Mouse (Mus musculus) common myeloid progenitor, adult 5-6 weeks (primary cell): ENCODE data around the gene Fes. TPM values are rescaled to one million over a fixed set of nuclear protein-coding genes. Genes with fewer than 3 reads are reported as not detected.

ENCODE experiments used
- ATAC-seq: replicated peaks from 2 replicates; pipeline ENCODE4 v1.8.0; 2016; ENCODE audit warnings: low read depth, mild to moderate bottlenecking, moderate TSS enrichment, inconsistent platforms; ENCODE audit not compliant: poor library complexity, severe bottlenecking
- total RNA-seq: library from RNA; stranded (forward); fragments of 200-1000, 187-1606 nt; gene quantifications from 2 replicates; pipeline ENCODE4 v1.2.3, GENCODE M21; 2017

Gene Fes
- total RNA-seq, 1 experiment from 2014 or later, result 105 TPM

GRCm38 (mm10) chr7:80377471-80377870 lies 10.3 kb downstream of the Fes start:
- ATAC-seq, result no peak

DNA sequence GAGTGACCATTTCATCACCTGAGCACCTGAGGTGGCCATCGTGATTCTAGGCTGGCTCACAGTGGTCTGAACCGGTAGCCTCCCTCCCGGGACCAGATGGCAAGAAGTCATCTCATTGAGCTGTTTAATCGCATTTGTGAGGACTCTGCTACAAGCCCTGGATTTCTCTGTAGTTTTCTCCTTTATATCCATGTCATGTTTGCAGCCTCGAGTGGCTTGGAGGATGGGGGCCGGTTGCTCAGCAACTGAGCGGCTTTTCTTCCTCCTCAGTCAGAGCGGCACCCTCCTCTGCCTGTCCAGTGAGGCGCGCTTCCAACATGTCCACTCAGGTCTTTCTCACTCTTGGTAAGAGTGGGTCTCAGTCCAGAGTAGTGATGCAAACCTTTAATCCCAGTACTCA lies 11.6 kb downstream of the Fes start:
- no peak for ATAC-seq

GRCm38 (mm10) chr7:80375376-80376039 lies 12.2 kb downstream of the Fes start:
- ATAC-seq, result peak; percentile 39

DNA sequence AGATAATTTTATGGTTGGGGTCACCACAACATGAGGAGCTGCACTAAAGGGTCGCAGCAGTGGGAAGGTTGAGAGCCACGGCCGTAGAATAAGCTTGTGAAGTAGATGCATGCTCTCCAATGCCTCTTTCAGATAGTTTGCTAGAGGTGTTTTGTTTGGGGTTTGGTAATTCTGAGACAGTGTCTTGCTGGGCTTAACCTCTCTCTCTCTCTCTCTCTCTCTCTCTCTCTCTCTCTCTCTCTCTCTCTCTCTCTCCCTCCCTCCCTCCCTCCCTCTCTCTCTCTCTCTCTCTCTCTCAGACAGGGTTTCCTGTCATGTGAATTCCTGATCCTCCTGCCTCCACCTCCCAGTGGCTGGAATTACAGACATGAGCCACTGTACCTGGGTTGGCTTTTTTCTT lies 13.0 kb downstream of the Fes start:
- no peak for ATAC-seq

DNA sequence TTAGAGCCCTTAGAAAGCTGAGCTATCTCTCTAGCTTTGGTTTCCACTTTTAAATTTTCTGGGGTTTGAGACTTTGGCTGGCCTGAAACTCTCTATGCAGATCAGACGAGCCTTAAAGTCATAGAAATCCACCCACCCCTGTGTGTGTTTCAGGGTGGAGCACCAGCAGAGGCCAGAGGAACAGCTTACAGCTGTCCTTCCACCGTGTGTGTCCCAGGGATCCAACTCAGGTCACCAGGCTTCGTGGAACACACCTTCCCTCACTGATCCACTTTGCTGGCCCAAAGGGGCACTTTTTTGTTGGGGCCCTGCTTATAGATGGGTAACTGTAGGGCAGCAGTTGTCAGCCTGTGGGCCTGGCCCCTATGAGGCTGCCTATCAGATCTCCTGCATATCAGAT lies 13.5 kb downstream of the Fes start:
- ATAC-seq, result no peak

DNA sequence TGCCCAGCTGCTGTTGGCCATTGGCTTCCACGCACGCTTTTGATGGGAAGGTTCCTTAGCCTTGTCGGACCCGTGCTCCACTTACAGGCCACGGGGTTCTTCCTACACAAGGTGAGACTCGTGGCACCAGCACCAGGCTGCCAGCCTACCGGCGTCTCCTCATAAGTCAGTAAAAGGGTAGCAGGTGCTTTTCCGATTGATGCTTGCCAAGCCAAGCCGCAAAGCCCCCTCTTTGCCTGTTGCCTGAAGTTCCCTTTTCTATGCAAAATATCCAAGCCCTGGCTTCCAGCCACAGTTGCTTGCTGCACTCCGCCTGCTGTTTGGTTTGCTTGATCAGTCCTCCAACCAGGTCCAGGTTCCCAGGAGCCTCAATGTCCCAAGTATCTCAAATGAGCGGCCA lies 13.9 kb downstream of the Fes start:
- ATAC-seq, result peak; percentile 12

- ATAC-seq, result no peak
These were observed 14.4 kb downstream of the Fes start for GRCm38 (mm10) chr7:80373352-80373751.

GRCm38 (mm10) chr7:80372667-80373066 lies 15.1 kb downstream of the Fes start:
- ATAC-seq, result no peak

DNA sequence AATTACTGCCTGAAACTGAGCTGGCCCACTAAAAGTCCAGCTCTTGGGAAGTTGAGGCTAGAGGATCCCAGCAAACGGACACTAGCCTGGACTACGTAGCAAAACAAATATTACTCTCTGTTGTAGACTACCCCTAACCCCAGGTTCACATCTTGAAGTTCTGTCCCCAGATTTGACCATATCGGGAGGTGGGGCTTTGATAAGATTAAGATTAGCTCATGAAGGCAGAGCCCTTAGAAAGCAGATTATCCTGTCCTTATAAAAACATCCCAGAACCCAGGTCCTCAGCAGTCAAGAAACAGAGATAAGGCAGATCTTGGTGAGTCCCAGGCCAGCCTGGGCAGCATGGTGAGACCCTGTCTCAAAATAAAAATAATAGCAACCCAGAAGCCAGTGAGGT lies 15.6 kb downstream of the Fes start:
- no peak for ATAC-seq

DNA sequence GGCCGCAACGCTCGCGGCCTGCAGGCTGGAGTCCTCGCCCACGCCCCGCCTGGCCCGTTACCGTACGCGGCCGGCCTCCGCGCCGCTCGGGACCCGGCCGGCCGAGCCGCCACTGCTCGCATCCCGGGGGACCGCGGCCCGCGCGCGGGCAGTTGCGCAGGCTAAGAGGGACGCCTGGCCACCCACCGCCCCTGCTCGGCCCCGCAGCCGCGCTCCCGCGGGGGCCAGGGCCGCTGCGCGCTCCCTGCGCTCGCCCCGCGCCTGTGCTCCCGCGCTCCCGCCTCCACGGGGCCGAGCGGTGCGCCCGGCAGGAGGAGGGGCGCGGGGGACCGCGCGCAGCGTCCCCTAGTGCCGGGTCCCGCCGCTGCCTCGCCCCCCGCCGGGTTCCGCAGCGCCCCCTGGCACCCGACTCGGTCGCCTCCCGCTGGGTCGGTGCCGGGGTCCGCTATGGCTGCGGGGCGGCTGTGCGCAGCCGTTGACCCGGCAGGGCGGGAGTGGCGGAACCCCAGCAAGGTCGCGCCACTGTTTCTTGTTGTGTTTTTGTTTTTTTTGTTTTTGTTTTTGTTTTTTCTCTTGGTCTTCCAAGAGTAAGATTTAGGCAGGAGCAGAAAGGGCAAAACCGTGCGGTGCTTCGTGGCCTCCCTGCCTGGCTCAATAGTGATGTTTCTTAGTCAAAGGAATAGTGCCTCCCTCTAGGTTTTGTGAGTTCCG lies 16.6 kb downstream of the Fes start, which contains the start of gene Man2a2:
Gene Man2a2, minus strand, starts transcription at position 335 of the 711 bp plus-strand sequence.
- ATAC-seq, result peak; percentile 20; the same call in 1 of the 2 replicates

GRCm38 (mm10) chr7:80370649-80371040 lies 17.1 kb downstream of the Fes start:
- ATAC-seq, result peak; percentile 37

DNA sequence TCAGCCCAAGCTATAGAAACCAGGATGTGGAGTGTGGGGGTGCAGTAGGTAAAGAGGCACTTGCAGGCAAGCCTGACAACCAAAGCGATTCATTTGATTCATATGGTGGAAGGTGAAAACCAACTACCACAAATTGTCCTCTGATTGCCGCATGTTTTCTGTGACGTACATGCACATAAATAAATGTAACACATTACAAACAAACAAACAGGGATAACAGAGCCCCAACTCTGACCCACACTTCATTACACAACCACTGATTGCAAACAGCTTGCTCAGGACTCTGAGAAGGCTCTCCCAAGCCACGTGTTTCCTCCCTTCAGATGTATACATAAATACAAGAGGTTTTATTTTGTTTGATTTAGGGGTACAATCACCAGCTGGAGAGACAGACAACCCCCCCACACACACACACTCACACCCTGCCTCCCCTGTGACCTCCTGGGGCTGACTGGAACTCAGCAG lies 17.7 kb downstream of the Fes start:
- ATAC-seq, result no peak

DNA sequence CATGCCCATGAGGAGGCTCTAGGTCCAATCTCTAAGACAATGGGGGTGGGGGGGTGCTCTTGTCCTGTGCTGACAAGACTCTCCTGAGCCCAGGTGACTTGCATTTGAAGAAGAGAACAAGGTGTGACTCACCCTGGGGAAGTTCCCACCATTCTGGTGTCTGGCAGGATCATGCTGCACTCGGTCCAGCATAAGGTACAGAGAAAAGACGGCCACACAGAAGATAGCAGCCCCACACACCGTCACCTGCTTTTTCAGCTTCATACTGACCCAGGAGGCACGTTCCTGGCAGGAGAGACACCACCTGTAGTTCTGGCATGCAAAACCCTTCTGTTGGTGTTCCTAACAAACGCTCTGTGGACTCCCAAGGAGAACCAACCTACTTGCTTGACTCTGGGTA lies 18.3 kb downstream of the Fes start:
- no peak for ATAC-seq

GRCm38 (mm10) chr7:80368635-80369421 lies 18.9 kb downstream of the Fes start:
- peak; percentile 60 for ATAC-seq

DNA sequence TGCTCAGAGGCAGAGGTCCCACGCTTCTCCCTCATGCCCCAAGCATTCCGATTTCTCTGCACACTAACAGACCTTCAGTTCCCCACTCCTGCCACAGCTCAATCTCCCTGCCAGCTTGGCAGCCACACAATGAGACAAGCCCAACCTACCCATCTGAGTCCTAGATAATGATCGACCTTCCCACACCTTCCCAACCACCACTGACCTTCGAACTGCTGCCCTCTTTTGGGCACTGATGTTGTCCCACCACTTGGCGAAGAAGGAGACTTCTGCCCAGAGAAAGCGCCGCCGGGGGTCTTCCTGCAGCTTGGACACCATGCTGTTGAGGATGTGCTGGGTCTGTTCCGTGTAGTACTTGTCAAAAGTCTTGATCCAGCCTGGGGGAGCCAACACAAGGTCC lies 19.7 kb downstream of the Fes start:
- no peak for ATAC-seq

- ATAC-seq, result no peak
These were observed 20.5 kb downstream of the Fes start for GRCm38 (mm10) chr7:80367232-80367631.

DNA sequence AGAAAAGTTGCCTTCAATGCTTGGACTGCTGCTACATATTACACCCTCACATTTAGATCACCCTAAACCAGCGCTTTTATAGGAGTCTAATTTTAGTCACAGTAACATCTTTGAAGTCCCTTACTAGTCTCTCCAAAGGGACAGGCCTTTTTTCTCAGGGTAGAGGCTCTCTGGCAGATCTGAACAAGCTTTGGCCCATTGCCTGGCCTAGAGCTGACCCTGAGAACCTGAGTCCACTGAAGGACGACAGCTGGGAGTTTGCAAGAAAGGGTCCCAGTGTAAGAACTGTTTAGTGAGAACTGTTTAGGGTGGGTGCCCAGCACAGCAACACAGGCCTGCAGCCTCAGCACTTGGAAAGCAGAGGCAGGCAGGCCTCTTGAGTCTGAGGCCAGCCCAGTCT lies 22.0 kb downstream of the Fes start:
- ATAC-seq, result no peak

DNA sequence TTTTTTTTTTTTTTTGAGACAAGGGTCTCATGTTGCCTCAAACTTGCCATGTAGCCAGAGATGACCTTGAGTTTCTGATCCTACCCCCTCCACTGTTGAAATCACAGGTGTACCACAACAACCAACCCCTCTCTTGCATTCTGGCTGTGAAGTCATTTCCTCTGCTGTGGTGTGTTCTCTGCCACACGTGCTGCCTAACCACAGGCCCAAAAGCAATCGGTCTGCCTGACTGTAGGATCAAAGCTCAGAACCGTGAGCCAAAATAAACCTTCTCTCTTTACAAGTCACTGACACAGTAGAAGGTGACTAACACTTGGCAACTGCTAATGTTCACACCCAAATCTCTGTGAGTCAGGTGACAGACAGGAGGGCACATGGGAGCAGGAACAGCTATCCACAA lies 27.3 kb downstream of the Fes start:
- no peak for ATAC-seq

DNA sequence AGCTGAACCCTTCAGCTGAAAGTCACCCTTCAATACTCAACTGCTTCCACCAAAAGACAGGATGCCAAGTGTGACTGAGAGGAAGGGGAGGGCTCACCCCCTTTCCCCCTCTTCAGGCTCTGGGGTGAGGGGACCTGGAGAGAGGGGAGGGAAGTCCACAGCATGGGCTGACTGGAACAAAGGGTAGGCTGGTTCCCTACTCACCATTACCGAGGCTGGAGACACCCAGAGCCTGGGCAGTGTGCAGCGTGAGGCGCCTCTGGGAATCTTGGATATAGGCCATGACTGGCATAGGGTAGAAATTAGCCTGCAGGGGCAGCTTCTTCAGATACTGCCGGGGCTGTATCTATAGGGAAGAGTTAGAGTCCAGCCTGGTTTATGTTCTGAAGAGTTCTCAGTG lies 29.7 kb downstream of the Fes start:
- ATAC-seq, result no peak

- no peak for ATAC-seq
These were observed 30.6 kb downstream of the Fes start for GRCm38 (mm10) chr7:80357156-80357555.

- ATAC-seq, result no peak
These were observed 31.4 kb downstream of the Fes start for GRCm38 (mm10) chr7:80356351-80356750.
